Mouse (Mus musculus) MEL-GATA-1-ER (cell line): Measurements from ENCODE around the gene Hamp2.
"Not testable (repeated sequence)": the region's sequence is repeated elsewhere in the genome, so short reads cannot be mapped to it uniquely, and the experiment has no call there.

Experiments
- DNase-seq: peaks from one replicate; pipeline ENCODE4 v3.0.0-alpha.2; 2012; ENCODE audit warnings: low read depth; ENCODE audit errors: extremely low read depth

Gene Hamp2

GRCm38 (mm10) chr7:30924581-30924980, at the start of gene Hamp2:
Hamp2 (minus strand) TSS chr7:30924681.
- DNase-seq = not testable (repeated sequence)

GRCm38 (mm10) chr7:30973501-30974289, 49.2 kb upstream of the Hamp2 start, which contains the start of gene Fam187b:
Fam187b (plus strand) TSS chr7:30973790.
- peak; percentile 77 for DNase-seq

GRCm38 (mm10) chr7:30973251-30973500, 48.7 kb upstream of the Hamp2 start, which contains the start of gene Lsr:
Lsr (minus strand) TSS chr7:30973464.
- DNase-seq = no peak

- DNase-seq = no peak
Measured at GRCm38 (mm10) chr7:30972426-30973250, 48.2 kb upstream of the Hamp2 start.

- no peak for DNase-seq
Measured at GRCm38 (mm10) chr7:30971901-30972300, 47.4 kb upstream of the Hamp2 start.

- DNase-seq = no peak
Measured at GRCm38 (mm10) chr7:30969174-30969573, 44.7 kb upstream of the Hamp2 start.

- no peak for DNase-seq
Measured at GRCm38 (mm10) chr7:30968611-30969010, 44.1 kb upstream of the Hamp2 start.

DNA sequence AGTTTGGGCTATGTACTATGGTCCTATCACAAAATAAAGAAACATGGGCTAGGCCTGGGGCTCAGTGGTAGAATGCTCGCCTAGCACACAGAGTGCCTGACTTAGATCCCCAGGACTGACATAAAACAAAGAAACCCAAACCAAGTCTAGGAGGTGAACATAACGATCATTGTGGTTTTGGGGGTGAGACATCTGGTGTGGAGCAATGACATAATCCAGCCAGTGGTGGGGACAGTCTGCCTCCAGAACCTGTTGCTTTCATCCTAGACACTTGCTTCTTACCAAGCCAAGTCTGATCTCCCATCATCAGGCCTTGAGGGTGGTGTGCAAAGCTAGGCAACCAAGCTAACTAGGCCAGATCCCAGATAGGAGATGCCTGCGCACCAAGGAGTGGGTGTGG, 42.2 kb upstream of the Hamp2 start:
- DNase-seq = no peak

DNA sequence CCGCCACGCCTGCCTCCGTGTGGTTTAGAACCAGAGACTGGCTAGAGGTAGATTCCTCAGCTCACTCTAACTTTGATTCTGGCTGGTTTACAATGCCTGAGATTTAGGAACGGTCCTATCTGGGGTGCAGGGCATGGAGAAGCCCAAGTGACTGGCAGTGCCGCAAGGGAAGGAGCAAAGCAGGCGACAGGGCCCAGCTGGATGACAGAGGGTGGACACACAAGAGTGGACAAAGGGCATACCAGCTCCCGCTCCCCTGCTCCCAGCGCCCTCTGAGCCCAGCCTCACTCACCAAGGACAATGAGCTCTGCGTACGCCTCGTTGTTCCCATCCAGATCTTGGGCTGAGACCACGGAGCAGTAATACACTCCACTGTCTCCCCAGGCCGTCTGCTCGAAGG, 41.2 kb upstream of the Hamp2 start:
- no peak for DNase-seq

DNA sequence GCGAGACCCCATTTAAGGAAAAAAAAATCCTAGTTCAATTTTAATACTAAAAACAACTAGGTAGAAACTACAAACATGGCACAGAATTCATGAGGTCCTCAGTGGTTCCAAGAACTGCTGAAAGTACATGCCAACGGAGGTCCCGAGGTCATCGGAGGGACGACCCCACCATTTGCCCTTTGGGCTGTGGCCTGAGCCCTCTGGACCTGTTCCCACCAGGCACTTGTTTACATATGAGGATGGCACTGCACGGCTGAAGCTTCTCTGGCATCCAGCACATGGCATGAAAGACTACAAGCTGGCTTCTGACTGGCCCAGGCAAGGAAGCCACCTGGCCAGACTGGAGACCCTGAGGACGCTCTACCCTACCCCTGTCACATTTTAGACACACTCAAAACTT, 39.9 kb upstream of the Hamp2 start:
- no peak for DNase-seq

DNA sequence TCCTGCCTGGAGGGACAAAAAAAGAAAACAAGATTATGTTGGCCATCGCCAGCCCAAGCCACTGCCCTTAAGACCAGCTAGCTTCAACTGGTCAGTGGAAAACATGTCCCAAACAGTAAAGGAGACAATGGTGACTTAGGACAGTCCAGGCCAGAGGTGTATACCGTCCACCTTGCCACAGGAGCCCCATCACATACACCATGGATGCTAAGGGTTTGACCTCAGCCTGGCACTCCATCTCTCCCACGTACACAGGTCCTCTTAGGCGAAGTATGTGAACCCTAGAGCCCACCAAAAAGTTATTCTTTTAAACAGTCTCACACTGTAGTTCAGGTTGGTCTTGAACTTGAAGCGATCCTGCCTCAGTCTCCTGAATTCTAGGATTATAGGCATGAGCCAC, 38.4 kb upstream of the Hamp2 start:
- no peak for DNase-seq

GRCm38 (mm10) chr7:30959786-30960349, 35.4 kb upstream of the Hamp2 start:
- no peak for DNase-seq

DNA sequence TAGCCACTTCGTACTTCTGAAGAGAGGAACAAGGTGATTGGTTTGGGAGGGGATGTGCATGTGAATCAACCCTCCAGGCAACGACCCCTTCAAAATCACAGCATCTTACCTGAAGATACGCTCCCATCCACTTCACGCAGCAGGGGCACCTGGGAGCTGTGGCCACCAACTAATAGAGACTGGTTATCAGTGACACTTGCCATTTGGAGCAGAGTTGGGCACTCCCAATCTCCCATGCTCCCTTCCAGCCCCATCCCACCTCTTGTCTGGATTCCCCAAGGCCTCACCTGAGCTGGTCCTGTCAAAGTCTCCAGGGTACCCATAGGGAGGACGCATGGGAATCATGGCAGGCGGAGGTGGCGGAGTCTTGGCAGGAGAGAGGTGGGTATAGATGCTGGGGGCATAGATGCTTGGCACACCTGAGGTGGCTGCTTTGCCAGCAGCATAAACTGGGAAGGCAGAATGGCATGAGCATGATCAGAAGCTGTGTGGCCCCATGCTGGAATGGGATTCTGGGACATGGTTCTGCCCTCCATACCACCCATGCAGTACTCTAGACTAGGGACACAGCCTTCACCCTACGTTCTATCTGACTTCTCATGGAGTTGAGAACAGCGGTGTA, 34.5 kb upstream of the Hamp2 start:
- DNase-seq = no peak

- no peak for DNase-seq
Measured at GRCm38 (mm10) chr7:30958109-30958865, 33.8 kb upstream of the Hamp2 start.

GRCm38 (mm10) chr7:30957367-30957783, 32.9 kb upstream of the Hamp2 start:
- peak; percentile 58 for DNase-seq

DNA sequence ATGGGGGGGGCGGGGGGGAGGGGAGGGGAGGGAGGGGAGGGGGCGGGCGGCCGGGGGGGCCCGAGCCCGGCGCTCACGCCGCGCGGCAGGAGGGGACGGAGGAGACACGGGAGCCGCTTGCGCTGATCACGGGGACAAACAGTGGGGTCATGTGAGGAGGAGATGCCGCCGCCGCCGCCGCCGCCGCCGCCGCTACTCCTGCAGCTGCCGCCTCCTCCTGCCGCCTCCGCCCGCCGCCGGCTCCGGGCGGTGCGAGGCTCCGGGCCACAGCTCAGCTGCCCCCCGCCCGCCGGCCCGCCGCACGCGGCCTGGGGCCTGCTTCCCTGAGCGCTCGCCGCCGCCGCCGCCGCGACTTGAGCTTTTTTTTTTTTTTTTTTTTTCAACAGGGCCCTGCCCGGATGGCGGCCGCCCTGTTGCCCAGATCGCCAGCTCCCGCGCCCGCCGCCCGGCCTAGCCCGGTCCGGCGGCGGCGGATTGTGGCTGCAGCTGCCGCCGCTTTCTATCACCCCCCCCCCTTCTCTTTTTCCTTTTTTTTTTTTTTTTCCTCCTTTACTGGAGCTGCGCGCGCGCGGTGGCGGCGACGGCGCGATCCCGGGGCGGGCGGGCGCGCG, 32.4 kb upstream of the Hamp2 start, which contains the start of gene Usf2:
Gene Usf2, minus strand, starts transcription at position 48 of the 611 bp plus-strand sequence.
- no peak for DNase-seq

DNA sequence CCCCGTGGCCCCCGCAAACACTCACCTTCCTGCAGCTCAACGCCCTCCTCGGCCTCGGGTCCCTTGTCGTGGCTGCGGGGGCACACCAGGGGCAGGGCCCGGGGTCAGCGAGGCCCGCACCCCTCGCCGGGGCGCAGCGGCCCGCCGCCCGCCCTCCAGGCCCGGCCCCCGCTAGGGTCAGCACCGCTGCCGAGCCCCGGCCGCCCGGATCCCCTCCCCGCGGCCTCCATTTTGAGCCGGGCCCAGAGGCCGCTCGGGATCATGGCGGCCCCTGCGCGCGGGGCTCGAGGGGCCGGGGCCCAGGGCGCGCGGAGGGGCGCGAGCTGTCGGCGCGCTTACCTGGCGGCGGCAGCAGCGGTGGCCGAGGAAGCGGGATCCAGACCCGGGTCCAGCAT, 31.9 kb upstream of the Hamp2 start:
- no peak for DNase-seq

GRCm38 (mm10) chr7:30955584-30956356, 31.3 kb upstream of the Hamp2 start:
- no peak for DNase-seq

DNA sequence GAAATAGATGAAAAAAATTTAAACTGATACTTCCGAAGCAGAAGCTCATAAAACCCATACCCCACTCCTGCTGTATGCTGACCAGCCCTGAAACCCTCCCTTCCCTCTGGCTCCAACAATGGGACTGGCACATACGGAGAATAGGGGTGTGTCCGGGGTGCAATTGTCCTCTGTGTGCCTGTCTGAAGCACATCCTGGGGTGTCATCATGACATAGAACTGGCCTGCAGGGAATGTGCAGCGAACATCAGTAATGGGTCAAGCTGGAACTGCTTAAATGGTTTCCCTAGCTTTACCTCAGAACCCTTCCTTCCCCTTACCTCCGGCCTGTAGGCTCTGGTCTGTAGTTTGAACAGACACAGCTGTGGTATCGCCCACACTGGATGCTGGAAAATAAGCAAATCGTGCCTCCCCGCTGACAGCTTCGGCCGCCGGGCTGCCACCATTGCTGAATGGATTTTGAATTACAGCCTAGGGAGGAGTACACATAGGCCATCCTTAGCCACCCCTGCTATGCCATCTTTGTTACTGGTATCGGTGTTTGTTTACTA, 30.6 kb upstream of the Hamp2 start:
- DNase-seq = no peak

- DNase-seq = no peak
Measured at GRCm38 (mm10) chr7:30954036-30954435, 29.6 kb upstream of the Hamp2 start.
